Mouse (Mus musculus) forebrain, embryonic 10.5 days (tissue): ENCODE measurements around the gene Rps26. TPM values are rescaled to one million over a fixed set of nuclear protein-coding genes. Genes with fewer than 3 reads are reported as not detected.

ENCODE experiments used
- DNase-seq: peaks from one replicate; pipeline ENCODE4 v3.0.0-alpha.2; 2017; ENCODE audit warnings: low spot score; ENCODE audit errors: extremely low spot score
- H3K27ac ChIP-seq: fragments of 300-500 bp; sonication (generic); 2 replicates; pipeline ENCODE4 v1.5.1; 2016; ENCODE audit warnings: mild to moderate bottlenecking
- H3K27me3 ChIP-seq: fragments of 300-500 bp; sonication (generic); 2 replicates; pipeline ENCODE4 v1.6.1; 2016; ENCODE audit warnings: mild to moderate bottlenecking; ENCODE audit not compliant: poor library complexity, severe bottlenecking
- H3K36me3 ChIP-seq: fragments of 300-500 bp; sonication (generic); replicated peaks from 2 replicates; pipeline ENCODE4 v1.6.1; 2016; ENCODE audit warnings: mild to moderate bottlenecking, moderate library complexity
- H3K4me1 ChIP-seq: fragments of 300-500 bp; sonication (generic); 2 replicates; pipeline ENCODE4 v1.6.1; 2016
- H3K4me3 ChIP-seq: fragments of 300-500 bp; sonication (generic); 2 replicates; pipeline ENCODE4 v1.5.1; 2016; ENCODE audit warnings: mild to moderate bottlenecking, moderate library complexity
- H3K9me3 ChIP-seq: fragments of 300-500 bp; sonication (generic); 2 replicates; pipeline ENCODE4 v1.6.1; 2016; ENCODE audit warnings: mild to moderate bottlenecking, moderate library complexity
- WGBS: fragments of 180-500 bp; shearing (Covaris S2); methylation state at CpG from one replicate; pipeline ENCODE4 v1.1.7; 2016; 5-methylcytosine and 5-hydroxymethylcytosine counted together
- polyA plus RNA-seq: library from polyadenylated mRNA; unstranded; fragments of >200 nt; fragmentation: Nextera tagmentation; extraction: Ambion mirVana; gene quantifications from 2 replicates; pipeline ENCODE4 v1.2.1, GENCODE M21; 2016

The Rps26 gene
- polyA plus RNA-seq, result 574 and 577 TPM in 2 replicates

DNA sequence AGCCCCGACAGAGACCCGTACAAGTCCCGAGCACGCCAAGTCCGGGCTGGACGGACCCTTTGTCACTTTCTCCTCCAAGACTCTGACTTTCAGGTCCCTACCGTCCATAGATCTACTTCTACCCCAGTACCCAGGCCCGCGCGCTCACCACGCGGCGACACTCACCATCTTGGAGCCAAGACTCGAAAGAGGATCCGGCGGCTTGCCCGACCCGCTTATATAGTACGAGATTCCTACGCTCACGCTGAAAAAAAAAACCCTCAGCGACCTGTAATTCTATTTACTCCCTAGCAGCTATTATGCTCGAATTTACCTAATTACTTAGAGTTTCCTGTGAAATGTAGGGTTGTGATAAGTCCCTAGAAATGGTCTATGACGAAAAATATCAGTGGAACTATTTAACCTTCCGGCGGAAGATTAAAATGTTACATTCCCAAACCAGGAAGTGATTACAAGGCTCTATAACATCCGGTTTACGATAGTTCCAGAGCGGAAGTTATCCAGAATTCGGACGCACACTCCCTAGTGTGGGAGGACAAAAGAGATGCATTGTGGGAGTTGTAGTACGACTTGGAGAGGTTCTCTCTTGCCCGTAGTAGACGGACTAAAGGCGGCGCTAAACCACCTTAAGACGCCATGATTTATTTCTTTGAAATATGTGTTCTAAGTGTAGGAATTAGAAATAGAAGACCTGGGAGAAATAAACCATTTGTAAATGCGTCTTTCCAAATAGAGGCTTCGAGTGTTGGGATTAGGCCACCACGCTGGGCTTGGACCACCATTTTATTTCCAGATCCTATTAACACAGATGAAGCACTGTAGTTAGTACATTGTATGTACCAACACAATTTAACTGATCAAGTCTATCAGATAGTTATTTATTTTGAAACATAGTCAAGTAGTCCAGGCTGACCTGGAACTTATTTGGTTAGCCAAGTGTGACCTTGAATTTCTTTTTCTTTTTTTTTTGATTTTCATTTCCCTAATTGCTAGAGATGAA, at the start of gene Rps26:
Gene Rps26 (minus strand): TSS at position 437 of the 1,000 bp plus-strand sequence.
- 1% methylated on average over 40 of the region's 40 CpGs for whole genome bisulfite sequencing
- peak within 1 kb of the TSS; percentile 71 for H3K4me3 ChIP-seq

DNA sequence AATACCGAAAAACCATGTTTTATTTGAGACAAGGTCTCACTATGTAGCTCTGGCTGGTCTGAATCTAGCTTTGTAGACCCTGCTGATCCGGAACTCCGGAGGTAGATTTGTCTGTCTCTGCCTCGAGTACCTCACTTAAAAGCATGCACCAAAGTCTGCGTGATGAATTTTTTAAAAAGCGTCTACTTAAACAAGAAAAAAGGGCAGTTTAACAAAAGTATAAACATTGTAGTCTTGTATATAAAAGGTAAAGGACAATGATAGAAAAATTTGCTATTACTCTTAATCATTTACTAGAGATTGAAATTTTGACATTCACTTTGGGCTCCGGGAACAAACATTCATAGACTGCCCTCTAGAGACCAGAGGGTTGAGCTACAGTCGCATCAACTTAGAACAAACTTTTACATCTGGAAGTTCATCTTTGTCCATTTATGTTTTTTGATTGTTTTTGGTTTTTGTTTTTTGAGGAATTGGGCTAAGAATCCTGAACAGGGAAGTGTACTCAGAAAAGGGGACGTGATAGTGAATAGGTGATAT, 48.0 kb upstream of the Rps26 start:
- Histone ChIP-seq H3K27ac (peak overlapping the region; percentile 79; the same call in 1 of the 2 replicates), H3K27me3 (peaks cover 36% of the 10 kb centered on the region), H3K4me3 (peak overlapping the region; percentile 87), H3K4me1 (peaks cover 20% of the 10 kb centered on the region), H3K36me3 (peaks cover 16% of the 10 kb centered on the region), H3K9me3 (no peaks in the 10 kb centered on the region)
- no peak for DNase-seq
- WGBS, result 4% methylated on average over 9 of the region's 9 CpGs

More for the DNA sequence above, at the start of gene Rps26:
- H3K27me3 ChIP-seq, result no peaks in the 10 kb centered on the region
- peaks cover 35% of the 10 kb centered on the region for H3K36me3 ChIP-seq
- no peaks in the 10 kb centered on the region for H3K9me3 ChIP-seq
- peak within 1 kb of the TSS; percentile 94 for H3K27ac ChIP-seq
- peak; percentile 84 for DNase-seq
- peaks cover 10% of the 10 kb centered on the region for H3K4me1 ChIP-seq

DNA sequence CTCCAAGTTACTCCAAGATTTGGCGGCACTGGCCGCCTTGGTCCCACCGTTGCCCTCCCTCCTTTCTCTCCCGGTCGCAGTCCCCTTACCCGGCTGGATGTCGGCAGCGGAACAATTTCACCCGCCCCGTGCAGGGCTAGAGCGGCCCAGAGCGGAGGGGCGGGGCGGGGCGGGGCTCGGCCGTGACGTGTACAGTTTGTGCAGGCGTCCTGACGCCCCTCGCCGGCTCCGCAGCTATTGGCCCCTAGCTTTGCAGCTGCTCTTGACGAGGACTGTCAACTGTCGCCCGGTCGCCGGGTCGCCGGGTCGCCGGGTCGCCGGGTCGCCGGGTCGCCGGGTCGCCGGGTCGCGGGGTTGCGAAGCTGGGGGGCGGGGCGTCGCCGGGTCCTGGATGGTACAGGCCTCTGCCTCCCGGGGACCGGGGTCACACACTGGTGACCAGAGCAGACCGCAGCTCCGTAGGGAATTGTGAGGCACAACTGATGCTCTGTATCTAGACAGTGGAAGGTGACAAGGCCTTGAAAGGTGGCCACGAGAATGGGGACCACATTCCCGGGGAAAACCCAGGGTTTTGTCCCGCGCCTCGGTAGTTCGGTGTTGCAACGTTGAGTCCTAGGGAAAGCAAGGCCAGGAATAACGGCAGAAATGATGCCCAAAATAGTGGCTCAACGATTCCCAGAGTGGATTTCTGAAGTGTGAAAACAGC, 47.4 kb upstream of the Rps26 start, which contains the start of gene Suox:
Gene Suox (minus strand): TSS at position 311 of the 706 bp plus-strand sequence.
- DNase-seq, result peak; percentile 91
- Histone ChIP-seq H3K9me3 (no peaks in the 10 kb centered on the region), H3K4me1 (peaks cover 26% of the 10 kb centered on the region), H3K36me3 (peaks cover 10% of the 10 kb centered on the region; the same call in 1 of the 2 replicates), H3K27ac (peak within 1 kb of the TSS; percentile 79), H3K4me3 (peak within 1 kb of the TSS; percentile 87), H3K27me3 (peaks cover 36% of the 10 kb centered on the region)
- under 1% methylated on average over 60 of the region's 60 CpGs for WGBS

DNA sequence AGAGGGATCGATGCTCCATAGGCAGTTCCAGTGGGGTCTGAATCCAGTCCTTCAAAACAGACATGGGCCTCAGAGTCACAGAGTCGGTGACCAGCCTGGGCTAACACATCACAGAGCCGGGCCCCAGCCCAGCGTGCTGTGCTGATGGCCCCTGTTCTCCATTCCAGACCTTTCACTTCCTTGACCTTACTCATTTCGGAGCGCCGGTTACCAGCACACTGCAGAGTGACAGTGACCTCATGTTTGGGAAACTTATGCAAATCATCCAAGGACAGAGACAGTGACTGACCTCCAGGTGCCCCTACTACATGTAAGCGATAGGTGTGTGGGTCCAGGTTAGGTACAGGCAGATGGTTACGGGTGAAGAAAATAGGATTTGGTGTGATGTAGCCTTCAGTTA, 44.6 kb upstream of the Rps26 start:
- peaks cover 10% of the 10 kb centered on the region; the same call in 1 of the 2 replicates for H3K36me3 ChIP-seq
- DNase-seq, result no peak
- H3K27me3 ChIP-seq, result peaks cover 36% of the 10 kb centered on the region
- H3K9me3 ChIP-seq, result no peaks in the 10 kb centered on the region
- H3K27ac ChIP-seq, result no peak overlapping the region
- H3K4me3 ChIP-seq, result no peak overlapping the region
- H3K4me1 ChIP-seq, result peaks cover 35% of the 10 kb centered on the region
- WGBS, result 92% methylated on average over 9 of the region's 9 CpGs

DNA sequence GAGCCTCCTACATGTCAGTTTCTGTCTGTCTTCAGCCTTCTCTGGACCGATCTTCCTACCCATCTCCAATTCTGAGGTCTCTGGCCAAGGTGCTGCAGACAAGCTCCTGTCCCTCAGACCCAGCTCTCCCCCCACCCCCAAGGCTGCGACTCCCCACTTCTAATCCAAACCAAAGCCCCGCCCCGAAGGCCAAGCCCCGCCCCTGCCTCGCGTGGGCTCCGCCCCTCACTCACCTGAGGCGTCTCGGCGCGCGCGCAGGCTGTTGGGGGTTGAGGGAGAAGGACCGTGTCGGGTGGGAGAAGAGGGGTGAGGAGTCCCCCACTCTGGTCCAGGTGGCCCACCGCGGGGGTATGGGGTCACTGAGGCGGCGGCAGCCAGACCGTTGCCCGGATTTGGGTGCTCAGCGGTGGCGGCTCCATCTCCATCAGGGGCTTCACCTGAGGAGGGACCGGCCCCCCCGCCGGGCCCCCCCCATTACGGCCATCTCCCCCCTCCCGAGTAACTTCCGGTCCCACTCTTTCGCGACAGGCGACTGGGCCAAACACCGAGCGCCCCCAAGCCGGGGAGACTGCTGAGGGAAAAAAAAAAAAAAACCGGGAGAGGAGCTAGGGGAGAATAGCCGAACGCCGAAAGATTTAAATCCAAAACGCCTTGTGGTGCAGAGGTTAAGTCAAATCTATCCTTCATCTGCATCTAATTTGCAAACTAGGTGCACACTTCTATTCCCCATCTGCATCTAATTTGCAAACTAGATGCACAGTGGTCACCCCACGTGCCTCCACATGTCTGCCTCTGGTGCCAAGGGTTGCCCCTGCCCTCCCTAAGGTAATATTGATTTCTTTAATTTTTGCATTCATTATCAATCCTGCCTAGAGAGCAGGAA, 42.5 kb upstream of the Rps26 start:
- peaks cover 30% of the 10 kb centered on the region for H3K4me1 ChIP-seq
- peaks cover 36% of the 10 kb centered on the region for H3K27me3 ChIP-seq
- peak overlapping the region; percentile 86 for H3K4me3 ChIP-seq
- no peaks in the 10 kb centered on the region for H3K9me3 ChIP-seq
- peak; percentile 61 for DNase-seq
- peak overlapping the region; percentile 89 for H3K27ac ChIP-seq
- under 1% methylated on average over 42 of the region's 42 CpGs for WGBS
- H3K36me3 ChIP-seq, result 0 out of 2 replicates have a peak, but pooled peaks cover 10% of the 10 kb centered on the region

DNA sequence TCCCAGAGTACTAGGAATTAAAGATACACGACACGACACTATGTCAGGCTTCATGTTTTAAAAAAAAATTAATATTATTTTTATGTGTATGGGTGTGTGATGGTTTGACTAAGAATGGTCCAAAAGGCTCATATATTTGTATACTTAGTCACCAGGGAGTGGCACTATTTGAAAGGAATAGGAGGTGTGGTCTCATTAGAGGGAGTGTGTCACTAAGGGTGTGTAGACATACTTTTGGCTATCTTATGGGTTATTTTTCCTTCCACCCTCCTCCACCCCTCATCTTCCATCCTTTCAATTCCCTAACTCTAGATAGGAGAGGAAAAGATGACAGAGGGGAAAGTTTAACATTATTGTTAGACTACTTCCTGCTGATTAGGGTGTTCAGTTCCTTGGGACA, 39.3 kb upstream of the Rps26 start:
- 94% methylated on average over 2 of the region's 2 CpGs for WGBS
- Histone ChIP-seq H3K27ac (no peak overlapping the region), H3K36me3 (0 out of 2 replicates have a peak, but pooled peaks cover 3% of the 10 kb centered on the region), H3K4me3 (no peak overlapping the region), H3K4me1 (peaks cover 16% of the 10 kb centered on the region), H3K9me3 (no peaks in the 10 kb centered on the region), H3K27me3 (peaks cover 12% of the 10 kb centered on the region; the same call in 1 of the 2 replicates)
- no peak for DNase-seq

DNA sequence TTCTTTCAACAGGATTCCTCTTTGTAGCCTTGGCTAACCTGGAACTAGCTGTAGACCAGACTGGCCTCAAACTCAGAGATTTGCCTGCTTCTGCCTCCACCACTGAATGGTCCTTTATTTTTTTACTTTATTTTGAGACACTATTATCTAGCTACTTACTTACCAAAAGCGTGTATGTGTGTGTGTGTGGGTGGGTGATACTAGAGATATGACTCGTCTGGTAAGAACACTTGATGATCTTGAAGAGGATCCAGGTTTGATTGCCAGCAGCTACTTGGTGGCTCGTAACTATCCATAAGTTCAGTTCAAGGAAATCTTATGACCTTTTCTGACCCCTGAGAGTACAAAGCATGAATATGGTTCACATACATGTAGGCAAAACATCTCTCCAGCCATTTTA, 38.8 kb upstream of the Rps26 start:
- no peak overlapping the region for H3K27ac ChIP-seq
- H3K36me3 ChIP-seq, result no peaks in the 10 kb centered on the region
- 90% methylated on average over 3 of the region's 3 CpGs for WGBS
- no peak overlapping the region for H3K4me3 ChIP-seq
- no peak for DNase-seq
- H3K27me3 ChIP-seq, result peaks cover 7% of the 10 kb centered on the region; the same call in 1 of the 2 replicates
- no peaks in the 10 kb centered on the region for H3K9me3 ChIP-seq
- peaks cover 16% of the 10 kb centered on the region for H3K4me1 ChIP-seq

DNA sequence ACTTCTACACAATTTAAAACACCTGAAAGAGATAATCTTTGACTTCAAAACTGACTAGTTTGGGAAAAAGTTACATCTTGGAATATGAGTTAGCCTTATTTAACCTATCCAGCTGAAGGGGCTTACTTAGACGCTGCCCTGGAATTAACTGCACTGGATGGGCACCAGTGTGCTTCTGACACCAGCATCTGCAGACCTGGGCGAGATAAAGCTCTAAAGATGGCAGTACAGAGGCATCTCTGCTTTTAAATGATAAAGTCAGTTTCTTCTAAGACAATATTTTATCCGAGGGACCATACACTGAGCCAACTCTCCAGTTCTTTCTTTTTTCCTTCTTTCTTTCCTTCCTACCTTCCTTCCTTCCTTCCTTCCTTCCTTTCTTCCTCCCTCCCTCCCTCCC, 38.3 kb upstream of the Rps26 start:
- DNase-seq, result no peak
- H3K4me1 ChIP-seq, result peaks cover 17% of the 10 kb centered on the region
- WGBS, result 71% methylated on average over 3 of the region's 3 CpGs
- H3K27ac ChIP-seq, result no peak overlapping the region
- H3K4me3 ChIP-seq, result no peak overlapping the region
- no peaks in the 10 kb centered on the region for H3K36me3 ChIP-seq
- H3K27me3 ChIP-seq, result peaks cover 2% of the 10 kb centered on the region; the same call in 1 of the 2 replicates
- H3K9me3 ChIP-seq, result no peaks in the 10 kb centered on the region

DNA sequence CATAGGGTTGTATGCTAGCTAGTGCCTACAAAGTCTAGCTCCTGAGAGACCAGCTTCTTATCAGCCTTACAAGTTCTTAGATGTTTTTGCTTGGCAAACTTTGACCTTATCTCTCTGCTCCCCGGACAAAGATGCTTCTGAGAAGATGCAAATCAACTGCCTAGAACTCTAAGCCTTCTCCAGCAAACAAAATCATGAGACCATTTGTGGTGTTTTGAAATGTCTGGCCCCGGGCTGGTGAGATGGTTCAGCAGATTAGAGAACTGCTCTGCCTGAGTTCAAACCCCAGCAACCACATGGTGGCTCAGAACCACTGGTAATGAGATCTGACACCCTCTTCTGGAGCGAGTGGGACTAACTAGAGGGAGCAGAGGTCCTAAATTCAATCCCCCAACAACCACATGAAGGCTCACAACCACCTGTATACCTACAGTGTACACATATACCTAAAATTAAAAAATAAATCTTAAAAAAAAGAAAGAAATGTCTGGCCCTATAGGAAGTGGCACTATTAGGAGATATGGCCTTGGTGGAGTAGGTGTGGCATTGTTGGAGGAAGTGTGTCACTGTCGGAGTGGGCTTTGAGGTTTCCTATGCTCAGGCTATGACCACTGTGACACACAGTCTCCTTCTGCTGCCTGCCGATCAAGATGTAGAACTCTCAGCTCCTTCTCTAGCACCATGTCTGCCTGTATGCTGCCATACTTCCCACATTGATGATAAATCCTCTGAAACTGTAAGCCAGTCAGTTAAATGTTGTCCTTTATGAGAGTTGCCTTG, 37.1 kb upstream of the Rps26 start:
- H3K4me3 ChIP-seq, result no peak overlapping the region
- H3K27me3 ChIP-seq, result no peaks in the 10 kb centered on the region
- WGBS, result 71% methylated on average over 5 of the region's 5 CpGs
- no peaks in the 10 kb centered on the region for H3K9me3 ChIP-seq
- H3K36me3 ChIP-seq, result no peaks in the 10 kb centered on the region
- DNase-seq, result no peak
- peaks cover 12% of the 10 kb centered on the region for H3K4me1 ChIP-seq
- no peak overlapping the region for H3K27ac ChIP-seq

DNA sequence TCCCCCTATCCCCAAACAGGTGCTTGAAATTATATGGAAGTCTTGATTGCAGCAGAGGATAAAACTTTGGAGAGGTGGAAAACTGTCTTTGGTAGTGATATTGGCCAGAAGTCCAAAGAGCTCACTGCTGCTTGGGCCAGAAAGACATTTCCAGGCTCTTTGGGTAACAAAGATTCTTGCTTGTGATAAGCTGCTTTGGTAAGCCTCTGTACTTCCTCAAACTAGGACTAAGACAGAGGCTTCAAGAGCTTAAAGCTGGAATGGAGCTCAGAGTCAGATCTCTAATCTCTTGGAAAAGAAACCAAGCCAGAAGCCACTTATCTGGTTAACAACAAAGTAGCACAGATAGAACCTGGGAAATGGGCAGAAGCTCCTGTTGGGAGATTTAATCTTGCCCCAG, 35.9 kb upstream of the Rps26 start:
- Histone ChIP-seq H3K9me3 (no peaks in the 10 kb centered on the region), H3K4me3 (no peak overlapping the region), H3K27me3 (no peaks in the 10 kb centered on the region), H3K36me3 (no peaks in the 10 kb centered on the region), H3K27ac (no peak overlapping the region), H3K4me1 (peaks cover 6% of the 10 kb centered on the region)
- DNase-seq, result no peak

DNA sequence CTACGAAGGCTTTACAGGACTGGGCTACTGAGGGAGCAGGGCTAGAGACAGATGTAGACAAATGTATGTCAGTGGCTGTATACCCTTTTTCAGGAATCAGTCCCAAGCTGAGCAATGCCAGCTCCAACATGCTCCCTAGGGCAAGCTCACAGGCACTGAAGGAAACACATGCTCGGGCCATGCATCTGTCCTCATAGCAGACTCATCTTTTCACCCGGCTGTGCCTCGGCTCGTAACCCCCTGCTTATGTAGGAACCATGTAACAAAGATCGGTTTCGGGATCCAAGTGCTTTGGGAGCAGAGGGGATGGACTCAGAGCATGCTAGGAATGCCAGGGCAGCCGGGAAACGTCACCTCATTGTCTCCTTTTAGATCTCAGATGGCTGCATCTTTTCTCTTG, 32.9 kb upstream of the Rps26 start:
- Histone ChIP-seq H3K27ac (0 out of 2 replicates have a peak overlapping the region, but pooled peaks have one; percentile 0), H3K4me3 (no peak overlapping the region), H3K27me3 (no peaks in the 10 kb centered on the region), H3K36me3 (no peaks in the 10 kb centered on the region), H3K9me3 (no peaks in the 10 kb centered on the region), H3K4me1 (peaks cover 7% of the 10 kb centered on the region)
- DNase-seq, result no peak
- 65% methylated on average over 9 of the region's 9 CpGs for WGBS
